Mouse (Mus musculus) telencephalon, adult 2 months (tissue): ENCODE data around the gene Irf7.

Source experiments
- DNase-seq: peaks from one replicate; pipeline ENCODE4 v3.0.0-alpha.2; 2011; ENCODE audit warnings: low read depth, low spot score

Irf7 gene

DNA sequence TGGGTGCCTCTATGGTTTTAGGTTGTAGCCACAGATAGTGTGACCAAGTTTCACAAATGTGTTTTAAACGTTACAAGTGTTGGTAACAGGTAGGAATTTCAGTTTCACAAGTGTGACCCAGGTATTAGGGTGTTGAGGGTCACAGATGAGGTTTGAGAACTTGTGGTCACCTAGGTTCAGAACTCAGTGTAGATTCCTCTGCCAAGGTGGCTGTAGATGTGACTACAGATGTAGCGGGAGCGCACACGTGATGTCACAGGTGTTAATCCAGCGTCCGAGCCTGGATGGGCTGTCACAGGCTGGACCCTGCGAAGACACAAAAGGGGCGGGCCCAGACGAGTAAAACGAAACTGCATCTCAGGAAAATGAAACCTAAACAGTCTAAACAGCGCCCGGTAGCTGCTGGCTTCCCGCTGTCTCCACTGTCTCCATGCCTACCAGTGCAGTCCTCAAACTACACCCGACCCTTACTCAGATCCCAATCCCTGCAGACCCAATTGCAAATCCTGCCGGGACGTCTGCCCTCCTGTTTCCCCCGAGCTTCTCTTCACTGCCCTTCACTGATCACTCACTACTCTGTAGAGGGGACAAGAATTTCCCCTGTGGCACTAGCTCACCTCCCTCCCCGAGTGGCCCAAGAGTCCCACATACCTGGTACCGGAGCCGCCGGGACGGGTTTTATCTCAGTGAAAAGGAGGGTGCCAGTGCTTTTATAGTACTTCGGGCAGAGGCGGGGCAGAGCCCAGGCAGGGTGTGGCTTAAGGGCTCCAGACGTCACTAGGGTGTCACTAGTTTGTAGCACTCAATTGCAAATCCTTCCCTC, at the start of gene Irf7:
TSS of gene Irf7 (minus strand) at position 743 of the 823 bp plus-strand sequence.
- DNase-seq, result no peak

DNA sequence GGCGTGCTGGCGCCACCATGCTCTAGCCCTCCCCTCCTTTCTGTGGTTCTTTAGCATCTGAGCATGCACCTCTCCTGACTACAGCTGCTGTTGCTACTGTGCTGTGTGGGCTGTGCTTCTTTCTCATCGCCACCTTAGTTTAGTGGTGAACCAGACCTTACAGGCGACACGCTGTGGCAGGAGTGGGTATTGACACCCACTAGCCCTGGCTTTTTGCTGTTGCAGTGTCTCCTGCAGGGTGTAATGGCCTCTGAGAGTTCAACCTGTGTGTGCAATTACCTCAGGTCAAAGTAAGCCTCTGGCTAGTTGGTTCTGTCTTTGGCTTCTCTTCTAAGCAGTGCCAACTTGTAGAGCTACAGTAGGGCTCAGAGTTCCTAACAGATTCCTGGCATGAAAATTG, 49.7 kb upstream of the Irf7 start:
- DNase-seq, result no peak

DNA sequence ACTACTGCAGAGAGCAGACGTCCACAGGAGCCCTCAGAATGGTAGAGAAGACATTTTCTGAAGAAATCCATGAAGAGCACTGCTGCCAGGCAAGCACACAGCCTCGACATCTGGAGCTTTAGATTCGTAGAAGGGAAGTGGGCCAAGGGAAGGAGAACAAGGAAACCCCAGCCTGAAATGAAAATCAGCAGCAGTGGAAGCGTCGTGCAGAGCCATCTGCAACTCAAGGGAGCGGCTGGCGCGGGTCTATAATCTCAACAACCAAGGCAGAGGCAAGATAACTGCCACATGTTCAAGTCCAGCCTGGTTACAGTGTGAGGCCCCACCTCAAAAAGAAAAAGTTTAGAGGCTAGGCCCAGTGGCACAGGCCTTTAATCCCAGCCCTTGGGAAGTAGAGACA, 48.8 kb upstream of the Irf7 start:
- DNase-seq, result no peak

DNA sequence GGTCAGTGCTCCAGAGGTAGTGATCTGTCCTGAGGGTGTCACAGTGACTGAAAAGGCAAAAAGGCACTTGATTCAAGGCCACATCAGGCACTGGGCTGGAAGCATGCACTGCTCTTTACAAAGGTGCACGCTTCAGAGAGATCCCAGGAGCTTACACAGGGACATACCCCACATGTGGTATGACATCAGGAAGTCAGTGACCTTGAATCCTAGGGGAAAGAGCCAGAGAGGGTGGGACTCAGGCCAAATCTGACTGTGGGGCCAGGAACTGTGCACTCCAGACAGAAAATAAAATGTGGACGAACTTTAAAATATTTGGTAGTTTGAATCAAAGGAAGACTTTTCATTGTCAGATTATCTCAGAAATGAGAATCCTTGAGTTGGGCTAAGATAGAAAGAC, 48.1 kb upstream of the Irf7 start:
- DNase-seq, result no peak

DNA sequence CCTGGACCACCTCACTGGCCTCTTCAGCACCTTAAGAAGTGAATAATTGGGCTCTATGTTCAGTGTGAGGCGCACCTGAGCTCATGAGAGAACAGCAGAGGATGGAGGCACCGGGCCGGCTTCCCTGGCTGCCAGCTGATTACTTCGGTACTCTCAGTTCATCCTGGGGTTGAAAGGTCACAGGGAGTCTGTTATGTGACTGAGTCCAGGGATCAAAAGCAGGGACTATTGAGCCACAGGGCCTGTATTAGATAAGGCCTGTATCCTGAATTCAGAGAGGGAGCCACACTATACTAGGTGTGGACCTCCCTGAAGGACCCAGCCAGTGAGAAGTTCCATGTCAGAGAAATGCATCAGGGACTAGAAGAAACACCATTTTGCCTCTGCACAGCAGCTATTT, 38.3 kb upstream of the Irf7 start:
- DNase-seq, result no peak

DNA sequence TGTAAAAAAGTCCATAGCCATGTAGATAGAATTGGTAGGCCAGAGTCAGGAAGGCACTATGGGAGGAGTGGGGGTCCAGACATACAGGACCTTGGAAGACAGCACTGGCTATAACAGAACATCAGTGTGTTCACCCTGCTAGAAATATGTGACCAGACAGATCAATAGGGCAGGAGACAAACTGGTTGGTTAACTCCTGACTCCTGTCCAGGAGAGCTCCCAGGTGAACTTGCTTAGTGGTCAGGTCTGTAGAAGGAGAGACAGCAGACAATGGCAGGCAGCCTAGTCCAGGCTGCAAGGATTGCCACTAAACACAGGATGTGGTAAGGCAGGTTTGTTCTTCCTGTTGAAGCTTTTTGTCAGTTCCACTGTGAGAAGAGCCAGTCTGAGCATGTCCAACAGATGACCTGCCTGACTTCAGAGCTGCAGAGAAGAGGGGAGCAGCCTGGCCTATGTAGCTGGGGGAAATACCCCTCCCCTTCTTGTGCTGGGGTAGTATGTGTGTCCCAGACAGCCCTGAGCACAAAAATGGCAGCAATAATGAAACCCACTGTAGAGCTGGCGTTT, 36.5 kb upstream of the Irf7 start:
- DNase-seq, result no peak

DNA sequence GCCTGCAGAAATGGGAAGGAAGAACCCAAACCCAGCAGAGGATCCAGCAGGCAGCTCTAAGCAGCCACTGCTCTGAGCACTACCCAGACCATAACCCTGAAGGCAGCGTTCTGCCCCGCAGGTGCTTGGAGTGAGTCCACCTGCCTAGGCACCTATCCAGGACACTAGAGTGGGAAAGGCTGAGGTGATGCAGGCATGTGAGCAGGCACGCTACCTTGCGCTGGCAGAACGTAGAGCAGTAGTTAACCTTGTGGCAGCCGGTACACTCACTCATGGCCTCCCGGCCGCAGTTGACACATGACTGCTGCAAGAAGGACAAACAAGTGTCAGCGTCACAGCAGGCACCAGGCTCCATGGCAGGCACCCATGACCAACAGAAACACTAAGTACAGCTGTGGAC, 35.1 kb upstream of the Irf7 start:
- no peak for DNase-seq

DNA sequence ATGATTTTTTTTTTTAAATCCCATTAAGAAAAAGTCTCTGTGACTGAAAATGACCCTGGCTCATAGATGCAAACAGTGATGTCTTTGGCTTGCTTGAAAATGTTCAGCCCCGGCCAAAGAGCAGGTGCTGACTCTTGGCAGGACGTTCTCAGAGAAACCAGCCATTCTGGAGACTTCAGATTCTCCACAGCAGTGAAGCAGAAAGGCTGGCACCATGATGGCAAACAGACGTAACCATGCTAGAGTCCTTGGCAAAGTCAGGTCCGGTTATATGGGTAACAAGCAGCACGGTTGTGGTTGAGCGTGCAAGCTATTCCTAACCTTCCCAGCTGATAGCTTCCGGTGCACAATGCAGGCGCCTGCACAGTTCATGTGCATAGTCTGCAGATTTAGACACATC, 32.9 kb upstream of the Irf7 start:
- DNase-seq, result no peak

DNA sequence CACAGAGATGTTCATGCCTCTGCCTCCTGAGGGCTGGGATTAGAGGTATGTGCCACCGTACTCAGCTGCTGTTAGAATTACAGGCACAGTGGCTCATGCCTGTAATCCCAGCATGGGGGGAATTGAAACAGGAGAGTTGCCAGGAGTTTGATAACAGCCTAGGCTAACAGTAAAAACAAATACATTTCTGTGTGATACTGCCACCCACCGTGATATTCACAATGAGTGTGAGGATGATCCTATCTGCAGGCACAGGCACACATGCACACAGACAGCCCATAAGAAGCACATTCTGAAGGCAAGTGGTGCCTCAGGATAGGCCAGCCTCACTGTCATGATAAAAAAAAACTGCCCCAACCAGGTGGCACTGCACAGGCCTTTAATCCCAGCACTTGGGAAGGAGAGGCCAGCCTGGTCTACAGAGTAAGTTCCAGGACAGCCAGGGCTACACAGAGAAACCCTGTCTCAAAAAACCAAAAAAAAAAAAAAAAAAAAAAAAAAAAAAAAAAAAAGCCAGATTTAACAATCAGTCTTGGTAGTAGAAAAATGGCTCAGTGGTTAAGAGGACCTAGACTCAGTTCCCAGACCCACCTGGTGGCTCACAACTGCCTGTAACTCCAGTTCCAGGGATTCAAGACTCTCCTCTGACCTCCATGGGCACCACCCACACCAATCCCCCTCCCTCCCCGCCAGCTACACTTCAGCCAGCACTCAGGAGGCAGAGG, 31.8 kb upstream of the Irf7 start:
- DNase-seq, result no peak

DNA sequence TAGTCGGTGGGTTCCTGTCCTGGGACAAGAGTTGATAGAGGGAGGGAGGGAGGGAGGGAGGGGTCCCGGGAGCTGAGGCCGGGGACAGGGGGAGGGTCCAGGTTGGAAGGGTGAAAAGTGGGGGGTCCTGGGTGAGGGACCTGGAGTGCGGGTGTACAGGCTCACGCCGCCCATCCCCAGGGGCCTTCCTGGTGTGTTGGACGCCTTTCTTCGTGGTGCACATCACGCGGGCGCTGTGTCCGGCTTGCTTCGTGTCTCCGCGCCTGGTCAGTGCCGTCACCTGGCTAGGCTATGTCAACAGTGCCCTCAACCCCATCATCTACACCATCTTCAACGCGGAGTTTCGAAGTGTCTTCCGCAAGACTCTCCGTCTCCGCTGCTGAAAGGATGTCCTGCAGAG, 28.2 kb upstream of the Irf7 start:
- no peak for DNase-seq

DNA sequence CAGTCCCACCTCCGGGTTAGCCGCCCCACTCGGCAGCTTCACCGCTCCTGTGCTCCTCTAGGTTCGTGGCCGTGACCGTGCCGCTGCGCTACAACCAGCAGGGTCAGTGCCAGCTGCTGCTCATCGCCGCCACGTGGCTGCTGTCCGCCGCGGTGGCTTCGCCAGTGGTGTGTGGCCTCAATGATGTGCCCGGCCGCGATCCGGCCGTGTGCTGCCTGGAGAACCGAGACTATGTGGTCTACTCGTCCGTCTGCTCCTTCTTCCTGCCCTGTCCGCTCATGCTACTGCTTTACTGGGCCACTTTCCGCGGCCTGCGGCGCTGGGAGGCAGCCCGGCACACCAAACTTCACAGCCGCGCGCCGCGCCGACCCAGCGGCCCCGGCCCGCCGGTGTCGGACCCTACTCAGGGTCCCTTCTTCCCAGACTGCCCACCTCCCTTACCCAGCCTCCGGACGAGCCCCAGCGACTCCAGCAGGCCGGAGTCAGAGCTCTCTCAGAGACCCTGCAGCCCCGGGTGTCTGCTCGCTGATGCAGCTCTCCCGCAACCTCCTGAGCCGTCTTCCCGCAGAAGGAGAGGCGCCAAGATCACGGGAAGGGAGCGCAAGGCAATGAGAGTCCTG, 27.7 kb upstream of the Irf7 start:
- no peak for DNase-seq

DNA sequence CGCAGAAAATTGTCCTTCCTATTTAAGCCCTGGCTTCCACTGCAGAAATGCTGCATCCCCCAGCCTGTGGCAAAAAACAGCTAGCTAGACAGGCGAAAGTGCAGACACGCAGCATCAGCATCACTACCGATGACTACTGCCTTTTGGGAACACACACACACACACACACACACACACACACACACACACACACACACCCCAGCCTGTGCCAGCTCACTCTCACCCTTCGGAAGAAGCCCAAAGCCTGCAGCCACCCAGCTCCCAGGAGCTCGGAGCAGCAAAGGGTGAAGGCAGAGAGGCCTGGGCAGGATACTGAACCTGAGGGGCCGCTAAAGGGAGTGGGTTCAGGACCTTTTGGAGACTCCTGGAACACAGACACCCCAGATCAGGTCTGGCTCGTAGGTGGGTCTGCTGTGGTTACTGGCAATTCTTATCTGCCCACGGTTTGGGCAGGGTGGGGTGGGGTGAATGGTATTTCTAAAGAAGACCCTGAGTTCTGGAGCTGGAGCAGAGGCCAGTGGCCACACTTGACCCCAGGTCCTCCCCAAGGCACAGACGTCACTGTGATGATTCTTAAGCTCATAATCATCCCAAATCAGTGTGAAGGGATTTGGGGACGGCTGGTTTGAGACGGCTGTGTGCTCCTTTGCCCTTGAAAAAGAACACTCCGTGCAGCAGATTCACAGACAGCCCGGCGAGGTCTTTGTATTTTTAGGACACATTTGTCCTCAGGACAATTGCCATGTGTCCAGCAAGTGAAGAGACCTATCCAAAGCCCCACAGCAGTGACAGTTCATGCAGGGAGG, 26.5 kb upstream of the Irf7 start:
- DNase-seq, result no peak

DNA sequence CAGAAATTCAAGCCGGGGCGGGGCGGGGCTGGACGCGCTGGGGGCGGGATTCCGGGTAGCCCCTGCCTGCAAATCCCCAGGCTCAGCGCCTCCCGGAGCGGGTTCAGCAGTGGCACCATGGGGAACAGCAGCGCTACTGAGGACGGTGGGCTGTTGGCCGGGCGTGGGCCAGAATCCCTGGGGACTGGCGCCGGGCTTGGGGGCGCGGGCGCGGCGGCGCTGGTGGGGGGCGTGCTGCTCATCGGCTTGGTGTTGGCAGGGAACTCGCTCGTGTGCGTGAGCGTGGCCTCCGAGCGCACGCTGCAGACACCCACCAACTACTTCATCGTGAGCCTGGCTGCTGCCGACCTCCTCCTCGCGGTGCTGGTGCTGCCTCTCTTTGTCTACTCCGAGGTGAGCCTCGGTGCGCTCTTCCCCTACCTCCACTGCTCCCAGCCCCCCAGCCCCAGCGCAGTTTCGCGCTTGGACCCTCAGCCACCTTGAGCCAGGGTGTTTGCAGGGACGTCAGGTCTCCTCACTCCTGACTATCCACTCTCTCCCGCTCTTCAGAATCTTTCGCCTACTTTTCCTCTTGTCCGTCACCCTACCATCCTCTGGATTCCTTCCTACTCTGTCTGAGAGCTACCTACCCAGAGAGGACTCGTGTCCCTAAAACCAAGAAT, 25.8 kb upstream of the Irf7 start, which contains the start of gene Drd4:
TSS of gene Drd4 (plus strand) at position 86 of the 662 bp plus-strand sequence.
- no peak for DNase-seq

DNA sequence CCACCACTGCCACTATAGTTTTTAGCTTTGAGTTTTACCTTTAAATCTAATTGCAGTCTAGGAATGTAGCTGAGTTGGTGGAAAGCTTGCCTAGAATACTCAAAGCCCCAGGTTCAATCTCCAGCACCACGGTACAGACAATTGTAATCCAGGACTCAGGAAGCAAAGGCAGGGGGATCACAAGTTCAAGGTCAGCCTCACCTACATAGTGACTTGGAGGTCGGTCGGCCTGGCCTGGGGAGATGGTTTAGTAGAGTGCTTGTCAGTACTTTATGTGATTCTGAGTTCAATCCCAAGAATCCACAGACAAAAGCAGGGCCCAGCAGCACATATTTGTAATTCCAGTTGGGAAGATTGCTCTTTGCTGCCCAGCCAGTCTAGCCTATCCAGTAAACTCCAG, 21.8 kb upstream of the Irf7 start:
- no peak for DNase-seq

DNA sequence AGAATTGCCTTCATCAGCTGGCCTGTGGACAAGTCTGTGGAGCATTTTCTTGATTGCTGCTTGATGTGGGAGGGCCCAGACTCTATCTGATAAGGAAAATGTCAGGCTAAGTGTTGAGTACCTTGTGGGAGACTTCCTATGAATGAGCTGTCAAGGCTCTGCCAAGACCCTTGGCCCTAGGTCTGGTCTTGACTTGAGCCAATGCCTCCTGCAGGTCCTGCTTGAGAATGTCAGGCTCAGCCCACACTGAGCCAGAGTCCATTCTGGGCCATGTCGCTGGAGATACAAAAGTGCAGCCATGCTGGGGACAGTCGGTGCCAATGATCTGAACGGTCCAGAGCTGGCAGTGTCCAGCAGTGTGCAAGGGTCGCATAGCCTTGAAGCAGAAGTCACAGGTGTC, 16.5 kb upstream of the Irf7 start:
- no peak for DNase-seq

DNA sequence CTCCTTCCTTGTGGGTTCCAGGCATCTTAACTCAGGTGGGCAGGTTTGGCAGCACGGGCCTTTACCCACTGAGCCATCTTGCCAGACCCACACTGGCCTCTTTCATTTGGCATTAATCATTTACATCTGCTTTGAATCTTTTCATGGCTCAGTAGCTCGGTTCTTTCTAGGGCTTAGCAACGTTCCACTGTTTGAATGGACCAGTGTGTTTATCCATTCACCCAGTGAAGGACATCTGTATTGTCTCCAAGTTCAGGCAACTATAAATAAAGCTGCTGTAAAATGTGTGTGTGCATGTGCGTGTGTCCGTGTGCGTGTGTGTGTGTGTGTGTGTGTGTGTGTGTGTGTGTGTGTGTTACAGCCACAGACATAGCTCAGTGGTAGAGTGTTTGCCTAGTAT, 15.2 kb upstream of the Irf7 start:
- DNase-seq, result no peak

DNA sequence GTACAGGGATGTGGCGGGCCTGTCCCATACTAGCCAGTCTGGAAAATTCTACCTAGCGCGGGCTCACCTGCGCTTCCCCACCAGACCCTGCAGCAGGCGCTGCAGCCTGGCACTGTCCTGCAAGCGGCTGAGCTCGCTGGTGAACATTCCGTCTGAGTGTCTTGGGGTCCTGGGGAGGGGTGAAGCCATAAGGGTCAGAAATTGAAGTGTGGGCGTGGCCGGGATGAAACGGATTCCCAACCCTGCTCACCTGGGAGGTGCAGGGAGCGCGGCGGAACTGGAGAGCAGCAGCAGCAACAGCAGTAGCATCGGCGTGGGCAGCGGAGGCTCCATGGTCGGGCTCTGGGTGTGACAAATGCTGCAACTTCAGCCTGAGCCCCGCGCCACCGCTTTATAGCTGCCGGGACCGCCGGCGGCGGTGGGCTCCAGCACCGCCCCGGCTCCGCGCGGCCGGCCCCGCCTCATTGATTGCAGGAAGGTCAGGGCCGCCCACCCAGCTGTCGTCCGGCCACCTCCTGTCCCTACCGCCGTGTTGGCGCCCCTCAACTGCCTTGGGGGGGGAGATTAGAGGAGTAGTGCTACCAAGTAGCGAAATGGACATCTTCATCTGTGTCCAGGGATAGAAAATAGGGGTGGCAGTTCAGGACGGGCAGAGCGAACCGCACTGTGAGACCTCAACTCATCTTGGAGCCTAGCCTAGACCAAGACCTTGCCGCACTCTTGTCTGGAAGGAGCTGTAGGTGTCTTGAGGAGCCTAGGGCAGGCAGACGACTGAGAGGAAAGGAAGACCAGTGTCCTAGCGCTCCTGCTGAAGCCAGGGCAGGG, 12.7 kb upstream of the Irf7 start, which contains the start of gene Sct:
TSS of gene Sct (minus strand) at position 368 of the 825 bp plus-strand sequence.
- DNase-seq, result no peak

DNA sequence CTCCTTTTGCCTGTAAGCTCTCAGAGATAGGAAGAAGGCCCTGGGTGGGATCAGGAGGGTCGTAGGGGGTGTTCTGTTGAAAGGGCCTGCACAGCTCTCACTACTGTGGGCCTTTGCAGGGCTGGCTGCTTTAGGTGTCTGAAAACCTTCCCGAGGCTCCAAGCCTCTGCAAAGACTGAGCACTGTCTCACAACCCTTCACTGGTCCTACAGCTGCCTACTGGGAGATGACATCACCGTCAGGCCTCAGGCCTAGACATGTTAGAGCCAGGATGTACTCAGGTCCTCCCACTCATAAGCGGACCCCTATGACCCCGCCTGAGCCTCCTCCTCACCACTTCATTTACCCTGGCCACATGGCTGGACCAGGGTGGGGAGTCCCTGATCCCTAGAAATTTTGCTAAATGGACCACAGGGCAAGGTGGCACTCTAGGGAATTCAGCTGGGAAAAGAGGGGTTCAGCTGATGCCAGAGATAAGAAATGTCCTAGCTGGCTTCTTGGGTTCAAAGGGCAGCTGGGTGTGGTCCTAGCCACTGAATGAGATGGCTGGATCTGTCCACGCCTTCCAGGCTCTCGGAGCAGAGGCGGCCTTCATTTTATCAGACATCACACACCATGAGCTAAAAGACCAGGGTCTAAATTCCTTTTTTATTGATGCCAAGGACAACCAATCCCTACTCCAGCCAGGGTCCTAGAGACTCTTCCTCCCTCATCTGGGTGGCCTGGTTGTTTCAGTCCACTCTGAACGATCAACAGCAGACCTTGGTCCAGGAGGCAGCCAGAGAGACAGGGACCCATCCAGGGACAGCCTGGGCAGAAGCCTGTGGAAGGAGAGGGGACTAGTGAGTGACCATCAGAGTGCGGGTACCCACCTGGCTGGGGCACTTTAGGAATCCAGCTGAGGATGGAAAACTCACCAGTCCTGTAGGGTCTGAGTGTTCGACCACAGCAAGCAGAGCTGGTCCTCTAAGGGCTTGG, 11.7 kb upstream of the Irf7 start:
- no peak for DNase-seq

DNA sequence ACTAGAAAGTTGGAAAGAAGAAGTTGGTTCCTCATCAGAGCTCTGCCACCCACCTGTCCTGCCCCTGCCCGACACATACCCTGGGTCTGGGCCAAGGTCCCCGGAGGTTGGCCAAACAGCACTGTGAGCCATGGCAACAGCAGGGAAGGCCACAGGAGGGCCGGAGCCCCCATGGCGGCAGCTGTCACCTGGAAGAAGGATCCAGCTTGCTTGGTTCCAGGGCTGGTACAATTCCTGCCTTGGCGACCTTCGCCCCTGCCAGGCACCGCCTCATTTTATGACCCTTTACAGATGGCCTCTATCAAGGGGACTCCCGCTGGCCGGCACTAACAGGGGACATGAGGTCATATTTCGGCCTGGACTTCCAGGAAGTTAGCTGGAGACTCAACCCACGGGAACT, 10.3 kb upstream of the Irf7 start, which contains the start of gene Cdhr5:
TSS of gene Cdhr5 (minus strand) at position 241 of the 400 bp plus-strand sequence.
- no peak for DNase-seq
